Mouse (Mus musculus): Measurements from ENCODE around the gene Disp1.

GRCm38 (mm10) chr1:183141329-183141728 is 80.0 kb downstream of the Disp1 start:
- no peak for TF ChIP-seq TAL1 (IDR thresholded peaks at IDR 0.05; ENCODE audit: low read length)
- no peak for TF ChIP-seq GATA1 (IDR thresholded peaks at IDR 0.05; ENCODE audit: low read length)
